Mouse (Mus musculus) heart, embryonic 11.5 days (tissue): ENCODE results near the gene Tjp1. TPM values are rescaled to one million over a fixed set of nuclear protein-coding genes. Genes with fewer than 3 reads are reported as not detected.

ENCODE experiments used
- ATAC-seq: fragments of 200-750 bp; cut with Nextera tagmentation; replicated peaks from 2 replicates; pipeline ENCODE4 v1.8.0; 2017; ENCODE audit warnings: moderate library complexity; ENCODE audit not compliant: insufficient number of reproducible peaks, low FRiP score, low TSS enrichment
- H3K27ac ChIP-seq: fragments of 300-500 bp; sonication (generic); 2 replicates; pipeline ENCODE4 v1.5.1; 2014; ENCODE audit warnings: mild to moderate bottlenecking, low read depth, low read length
- H3K27me3 ChIP-seq: fragments of 300-500 bp; sonication (generic); 2 replicates; pipeline ENCODE4 v1.6.1; 2014; ENCODE audit warnings: mild to moderate bottlenecking, low read length, mixed read lengths; ENCODE audit not compliant: control insufficient read depth, insufficient read depth
- H3K36me3 ChIP-seq: fragments of 300-500 bp; sonication (generic); 2 replicates; pipeline ENCODE4 v1.6.1; 2014; ENCODE audit warnings: mild to moderate bottlenecking, low read length, moderate library complexity, mixed read lengths; ENCODE audit not compliant: control insufficient read depth, insufficient read depth
- H3K4me1 ChIP-seq: fragments of 300-500 bp; sonication (generic); 2 replicates; pipeline ENCODE4 v1.6.1; 2014; ENCODE audit warnings: low read length; ENCODE audit not compliant: control insufficient read depth, insufficient read depth
- H3K4me2 ChIP-seq: fragments of 300-500 bp; sonication (generic); 2 replicates; pipeline ENCODE4 v1.6.1; 2014; ENCODE audit warnings: mild to moderate bottlenecking, moderate library complexity
- H3K4me3 ChIP-seq: fragments of 300-500 bp; sonication (generic); 2 replicates; pipeline ENCODE4 v1.5.1; 2014; ENCODE audit warnings: low read depth, low read length
- H3K9ac ChIP-seq: fragments of 300-500 bp; sonication (generic); 2 replicates; pipeline ENCODE4 v1.6.1; 2014; ENCODE audit warnings: mild to moderate bottlenecking, low read depth, low read length, moderate library complexity
- H3K9me3 ChIP-seq: fragments of 300-500 bp; sonication (generic); replicated peaks from 2 replicates; pipeline ENCODE4 v1.6.1; 2016; ENCODE audit warnings: low read length; ENCODE audit not compliant: control insufficient read depth
- WGBS: fragments of 180-500 bp; shearing (Covaris S2); extraction: QIAGEN DNeasy Blood & Tissue Kit; methylation state at CpG from one replicate; pipeline ENCODE4 v1.1.7; 2014; ENCODE audit not compliant: insufficient replicate concordance; 5-methylcytosine and 5-hydroxymethylcytosine counted together
- polyA plus RNA-seq: library from polyadenylated mRNA; unstranded; fragments of >200 nt; fragmentation: Nextera tagmentation; extraction: Ambion mirVana; gene quantifications from 2 replicates; pipeline ENCODE4 v1.2.1, GENCODE M21; 2014

Tjp1 gene
- polyA plus RNA-seq, 1 experiment from 2014 or later = 13.3 TPM

DNA sequence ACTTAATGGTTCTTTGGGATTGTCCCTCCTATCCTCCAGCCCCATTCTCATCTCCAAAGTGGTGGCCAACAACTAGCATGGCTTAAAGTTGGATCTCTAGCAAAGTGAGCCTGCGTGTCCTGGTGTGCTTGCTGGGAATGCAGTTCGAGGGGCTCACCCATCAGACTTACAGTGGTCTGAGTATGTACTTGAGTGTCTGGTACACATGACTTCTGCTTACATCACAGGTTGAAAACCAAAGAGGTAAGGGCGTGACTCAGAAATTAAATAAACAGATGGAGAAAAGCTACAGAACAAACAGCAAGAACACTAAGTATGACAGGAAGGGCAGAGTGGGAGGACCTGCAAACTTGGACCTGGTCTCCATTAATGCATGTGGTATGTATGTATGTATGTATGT lies 67.4 kb downstream of the Tjp1 start:
- Histone ChIP-seq H3K36me3 (no peaks in the 10 kb centered on the region), H3K4me1 (0 out of 2 replicates have a peak, but pooled peaks cover 4% of the 10 kb centered on the region), H3K9me3 (no peaks in the 10 kb centered on the region), H3K4me3 (no peak overlapping the region), H3K27ac (no peak overlapping the region), H3K9ac (no peak overlapping the region), H3K4me2 (no peak overlapping the region), H3K27me3 (no peaks in the 10 kb centered on the region)
- ATAC-seq = no peak
- 78% methylated on average over 3 of the region's 3 CpGs for WGBS

DNA sequence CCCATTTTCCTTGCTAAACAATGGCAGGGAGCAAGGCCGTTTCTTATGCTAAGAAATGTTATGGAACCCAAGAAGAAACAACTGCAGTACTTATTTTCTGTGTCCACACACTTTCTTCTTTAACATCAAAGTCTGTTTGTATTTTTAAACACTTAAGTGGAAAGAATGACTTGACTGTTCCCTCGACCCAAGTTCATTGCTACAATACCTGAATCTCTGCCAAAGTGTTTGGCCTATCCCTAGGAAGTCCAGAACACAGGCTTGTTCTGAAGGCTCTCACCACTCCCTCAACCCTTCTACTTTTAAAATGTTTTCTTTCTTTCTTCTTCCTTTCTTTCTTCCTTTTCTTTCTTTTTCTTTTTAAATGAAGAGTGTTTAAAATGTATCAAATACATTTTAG lies 71.5 kb downstream of the Tjp1 start:
- WGBS = 39% methylated on average over 2 of the region's 2 CpGs
- ATAC-seq = no peak
- Histone ChIP-seq H3K4me2 (no peak overlapping the region), H3K27me3 (no peaks in the 10 kb centered on the region), H3K4me3 (no peak overlapping the region), H3K36me3 (no peaks in the 10 kb centered on the region), H3K27ac (no peak overlapping the region), H3K9ac (no peak overlapping the region), H3K9me3 (no peaks in the 10 kb centered on the region), H3K4me1 (0 out of 2 replicates have a peak, but pooled peaks cover 4% of the 10 kb centered on the region)

DNA sequence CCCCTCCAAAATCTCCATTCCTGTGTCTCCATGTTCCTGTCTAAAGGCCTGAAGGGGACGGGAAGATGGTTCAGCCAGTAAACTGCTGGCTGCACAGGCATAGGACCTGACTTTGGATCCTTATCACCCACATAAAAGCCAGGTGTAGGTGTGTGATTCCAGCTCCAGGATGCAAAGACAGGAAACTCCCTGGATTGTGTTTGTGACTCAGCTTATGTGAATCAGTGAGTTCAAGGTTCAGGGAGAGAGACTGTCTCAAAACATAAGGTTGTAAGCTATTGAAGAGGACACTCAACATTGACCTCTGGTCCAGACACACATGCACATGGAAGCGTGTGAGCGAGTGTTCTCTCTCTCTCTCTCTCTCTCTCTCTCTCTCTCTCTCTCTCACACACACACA lies 72.4 kb downstream of the Tjp1 start:
- ATAC-seq = no peak

DNA sequence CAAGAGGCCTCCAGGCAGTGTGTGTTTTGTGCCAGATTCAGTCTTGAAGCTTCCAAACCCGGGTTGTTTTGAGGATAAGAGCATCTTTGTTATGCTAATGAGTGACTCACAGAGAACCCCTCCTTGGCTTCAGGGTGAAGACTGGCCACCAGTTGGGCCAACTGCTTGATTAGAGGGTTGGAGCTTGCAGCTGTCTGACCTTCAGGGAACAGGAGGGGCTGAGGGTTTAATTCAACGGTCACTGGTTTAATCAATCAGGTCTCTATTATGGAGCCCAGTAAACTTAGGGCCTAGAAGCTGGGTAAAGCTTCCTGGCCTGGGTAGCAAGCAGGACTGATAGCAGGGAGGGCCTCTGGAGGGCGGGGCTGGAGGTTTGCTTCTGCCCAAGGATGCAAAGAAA lies 73.3 kb downstream of the Tjp1 start:
- 37% methylated on average over 3 of the region's 3 CpGs for WGBS
- Histone ChIP-seq H3K9ac (no peak overlapping the region), H3K9me3 (no peaks in the 10 kb centered on the region), H3K4me3 (no peak overlapping the region), H3K36me3 (no peaks in the 10 kb centered on the region), H3K27me3 (no peaks in the 10 kb centered on the region), H3K27ac (no peak overlapping the region), H3K4me1 (no peaks in the 10 kb centered on the region), H3K4me2 (no peak overlapping the region)
- no peak for ATAC-seq

More for the DNA sequence above, 72.4 kb downstream of the Tjp1 start:
- 80% methylated on average over 3 of the region's 3 CpGs for WGBS
- Histone ChIP-seq H3K36me3 (no peaks in the 10 kb centered on the region), H3K9me3 (no peaks in the 10 kb centered on the region), H3K4me1 (0 out of 2 replicates have a peak, but pooled peaks cover 4% of the 10 kb centered on the region), H3K27me3 (no peaks in the 10 kb centered on the region), H3K27ac (no peak overlapping the region), H3K9ac (no peak overlapping the region), H3K4me3 (no peak overlapping the region), H3K4me2 (no peak overlapping the region)

DNA sequence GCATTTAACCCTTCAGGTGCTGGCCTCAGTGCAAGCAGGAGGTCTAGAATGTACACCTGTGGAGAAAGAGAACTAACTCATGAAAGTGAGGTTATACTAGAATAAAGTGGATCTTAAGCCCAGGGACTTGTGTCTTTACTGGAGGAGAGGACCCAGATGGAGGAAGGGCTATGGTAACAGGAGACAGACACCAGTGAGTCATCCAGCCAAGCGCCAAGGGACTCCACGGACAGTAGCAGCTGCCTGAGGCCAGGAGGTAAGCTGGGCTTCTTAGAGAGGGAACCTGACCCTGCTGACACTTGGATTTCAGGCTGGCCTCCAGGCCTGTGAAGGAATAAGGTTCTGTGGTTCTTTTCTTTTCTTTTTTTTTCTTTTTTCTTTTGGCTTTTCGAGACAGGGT lies 75.3 kb downstream of the Tjp1 start:
- no peak overlapping the region for H3K9ac ChIP-seq
- no peaks in the 10 kb centered on the region for H3K36me3 ChIP-seq
- no peak overlapping the region for H3K27ac ChIP-seq
- no peaks in the 10 kb centered on the region for H3K27me3 ChIP-seq
- no peak overlapping the region for H3K4me3 ChIP-seq
- no peak for ATAC-seq
- 69% methylated on average over 3 of the region's 3 CpGs for WGBS
- no peaks in the 10 kb centered on the region for H3K9me3 ChIP-seq
- no peaks in the 10 kb centered on the region for H3K4me1 ChIP-seq
- no peak overlapping the region for H3K4me2 ChIP-seq

DNA sequence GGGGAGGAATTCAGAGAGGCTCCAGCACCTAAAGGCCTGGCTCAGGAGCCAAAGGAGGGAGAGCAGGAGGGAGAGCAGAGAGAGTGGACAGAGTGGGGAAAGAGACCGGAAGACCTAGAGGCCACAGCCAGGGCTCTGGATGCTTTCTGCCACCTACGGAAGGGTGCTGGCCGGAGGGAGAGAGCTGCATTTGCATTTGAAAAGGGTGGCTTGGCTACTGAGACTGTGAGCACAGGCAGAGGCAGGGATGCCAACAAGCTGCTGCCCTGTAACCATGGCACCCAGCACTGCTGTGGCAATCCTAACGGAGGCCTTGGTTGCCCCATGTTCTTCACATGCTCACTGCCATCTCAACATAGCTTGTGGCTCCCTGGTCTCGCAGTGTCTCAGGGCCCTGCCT lies 77.4 kb downstream of the Tjp1 start:
- H3K4me1 ChIP-seq = no peaks in the 10 kb centered on the region
- no peak overlapping the region for H3K4me2 ChIP-seq
- no peaks in the 10 kb centered on the region for H3K9me3 ChIP-seq
- 49% methylated on average over 5 of the region's 5 CpGs for WGBS
- no peak for ATAC-seq
- H3K27ac ChIP-seq = no peak overlapping the region
- no peak overlapping the region for H3K9ac ChIP-seq
- H3K4me3 ChIP-seq = no peak overlapping the region
- no peaks in the 10 kb centered on the region for H3K27me3 ChIP-seq
- H3K36me3 ChIP-seq = no peaks in the 10 kb centered on the region

DNA sequence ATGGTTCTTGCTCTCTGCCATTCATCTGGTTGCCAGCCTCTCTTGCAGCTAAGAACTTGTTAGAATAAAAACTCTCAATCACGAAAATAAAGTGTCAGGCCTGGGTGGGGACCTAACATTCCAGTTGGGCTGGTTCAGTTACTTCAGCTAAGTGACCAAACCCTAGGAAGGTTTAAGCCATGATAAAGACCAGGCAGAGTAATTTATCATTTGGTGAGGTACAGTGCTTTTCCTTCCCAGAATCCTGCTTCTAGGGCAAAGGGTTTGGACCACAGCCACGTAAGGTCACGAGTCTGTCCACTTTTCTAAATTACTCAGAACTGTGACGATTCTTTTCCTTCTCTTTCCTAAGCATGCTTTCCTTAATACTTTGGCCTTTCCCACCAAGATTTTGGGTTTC lies 86.1 kb downstream of the Tjp1 start:
- Histone ChIP-seq H3K9ac (no peak overlapping the region), H3K36me3 (no peaks in the 10 kb centered on the region), H3K4me3 (no peak overlapping the region), H3K27me3 (no peaks in the 10 kb centered on the region), H3K9me3 (no peaks in the 10 kb centered on the region), H3K4me2 (no peak overlapping the region), H3K27ac (no peak overlapping the region), H3K4me1 (0 out of 2 replicates have a peak, but pooled peaks cover 4% of the 10 kb centered on the region)
- no peak for ATAC-seq
- 86% methylated on average over 4 of the region's 4 CpGs for WGBS

DNA sequence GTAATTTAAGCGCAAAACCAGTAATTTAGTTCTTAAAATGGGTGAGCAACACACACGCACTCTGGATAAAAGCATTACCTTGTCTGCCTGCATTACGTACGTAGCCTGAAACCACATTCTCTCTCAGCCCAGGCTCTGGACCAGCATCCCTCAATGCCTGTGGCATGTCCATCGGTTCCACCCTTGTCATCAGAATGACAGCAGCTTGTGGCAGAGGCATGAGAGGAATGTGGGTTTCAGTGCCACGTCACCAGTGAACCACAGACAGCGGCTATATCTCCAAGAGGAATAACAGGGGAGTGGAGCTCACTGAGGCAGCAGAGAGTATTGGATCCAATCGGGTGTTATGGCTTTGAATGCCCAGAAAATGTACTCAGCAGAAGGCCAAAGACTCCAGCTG lies 88.1 kb downstream of the Tjp1 start:
- 45% methylated on average over 8 of the region's 8 CpGs for WGBS
- no peak overlapping the region for H3K4me3 ChIP-seq
- no peak overlapping the region for H3K27ac ChIP-seq
- H3K4me2 ChIP-seq = no peak overlapping the region
- H3K4me1 ChIP-seq = 0 out of 2 replicates have a peak, but pooled peaks cover 4% of the 10 kb centered on the region
- no peak for ATAC-seq
- no peaks in the 10 kb centered on the region for H3K36me3 ChIP-seq
- no peaks in the 10 kb centered on the region for H3K9me3 ChIP-seq
- H3K9ac ChIP-seq = no peak overlapping the region
- no peaks in the 10 kb centered on the region for H3K27me3 ChIP-seq

DNA sequence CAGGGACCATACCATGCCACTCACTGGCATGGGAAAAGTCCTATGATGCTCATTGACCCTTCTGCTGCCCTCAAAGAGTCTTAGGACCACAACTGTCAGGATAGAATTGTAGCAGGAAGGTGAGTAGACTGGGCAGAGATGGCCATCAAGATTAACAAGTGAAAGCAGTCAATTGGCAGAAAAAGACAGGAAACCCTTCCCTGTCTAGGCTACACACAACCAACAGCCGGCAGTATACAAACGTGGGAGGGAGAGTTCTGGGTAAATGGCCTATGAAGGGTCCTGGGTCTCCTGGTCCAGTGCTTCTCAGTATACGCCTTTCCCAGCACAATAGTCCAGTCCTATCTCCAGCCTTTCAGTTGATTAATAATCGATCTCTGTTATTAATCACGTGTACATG lies 89.4 kb downstream of the Tjp1 start:
- H3K4me1 ChIP-seq = 0 out of 2 replicates have a peak, but pooled peaks cover 4% of the 10 kb centered on the region
- no peaks in the 10 kb centered on the region for H3K27me3 ChIP-seq
- no peak overlapping the region for H3K27ac ChIP-seq
- H3K9ac ChIP-seq = no peak overlapping the region
- no peaks in the 10 kb centered on the region for H3K9me3 ChIP-seq
- no peak overlapping the region for H3K4me2 ChIP-seq
- no peak for ATAC-seq
- H3K4me3 ChIP-seq = no peak overlapping the region
- H3K36me3 ChIP-seq = no peaks in the 10 kb centered on the region
- 69% methylated on average over 5 of the region's 5 CpGs for WGBS
